Mouse (Mus musculus) megakaryocyte, embryonic 14.5 days (primary cell): Measurements from ENCODE around the gene Gatm.

Experiments
- FLI1 ChIP-seq: IDR thresholded peaks from 2 replicates; pipeline ENCODE4 v1.6.1; 2012; ENCODE audit warnings: low read length, inconsistent platforms, mixed read lengths
- GATA1 ChIP-seq: IDR thresholded peaks from 3 replicates; pipeline ENCODE4 v1.6.1; 2012; ENCODE audit warnings: mixed read lengths, low read length, inconsistent platforms, borderline replicate concordance

GRCm38 (mm10) chr2:122558317-122558716 is 52.8 kb downstream of the Gatm start:
- TF ChIP-seq GATA1 (no peak), FLI1 (no peak)
